Comparison of ENCODE assay signal across 13 mouse cellular contexts in the genomic region with DNA sequence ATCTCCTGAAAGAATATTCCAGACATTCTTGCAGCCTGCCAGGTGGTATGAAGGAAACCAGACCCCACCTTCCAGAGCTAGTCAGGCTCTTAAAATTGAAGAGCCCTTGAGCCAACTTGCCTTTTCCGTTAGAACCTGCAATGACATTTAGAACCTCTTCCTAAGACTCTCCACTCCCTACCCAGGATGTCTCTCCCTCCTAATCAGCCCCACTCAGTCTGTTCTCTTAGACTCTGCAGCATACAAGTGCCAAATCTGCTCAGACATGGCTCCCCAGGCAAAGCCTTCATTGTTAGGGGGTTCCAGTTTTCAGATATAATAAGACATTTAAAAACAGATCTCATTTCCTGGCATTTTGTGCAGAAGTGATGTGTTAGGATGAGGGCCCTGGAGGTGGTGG.
"Had no signal": no experiment of that assay in that cellular context is flagged by ENCODE, and none has a peak within 500 bp of the region (broad histone marks: within the 10 kb centered on the region; RNA-seq: fewer than 3 reads in every experiment).

No protein-coding gene starts in this region.

- H3K9ac ChIP-seq: liver, embryonic 13.5 days; liver, postnatal 0 days; lung, embryonic 15.5 days; midbrain, embryonic 13.5 days had no signal

- H3K27ac ChIP-seq: kidney, postnatal 0 days; liver, embryonic 13.5 days; lung, embryonic 15.5 days; midbrain, embryonic 13.5 days had no signal

- H3K4me1 ChIP-seq: liver, embryonic 13.5 days; lung, embryonic 15.5 days; midbrain, embryonic 13.5 days had no signal

- H3K4me3 ChIP-seq: liver, embryonic 13.5 days; lung, embryonic 15.5 days; midbrain, embryonic 13.5 days had no signal

- H3K27me3 ChIP-seq: liver, embryonic 13.5 days; lung, embryonic 15.5 days; midbrain, embryonic 13.5 days had no signal

- ATAC-seq: liver, postnatal 0 days; midbrain, embryonic 13.5 days had no signal

- H3K9me3 ChIP-seq: liver, embryonic 13.5 days; lung, embryonic 15.5 days; midbrain, embryonic 13.5 days had no signal

- H3K4me2 ChIP-seq: liver, embryonic 13.5 days; lung, embryonic 15.5 days; midbrain, embryonic 13.5 days had no signal

- H3K36me3 ChIP-seq: liver, embryonic 13.5 days; lung, embryonic 15.5 days; midbrain, embryonic 13.5 days had no signal

- DNase-seq: kidney, adult 9 months; kidney, postnatal 36 days; layer of hippocampus, adult 9-11 months; layer of hippocampus, postnatal 36 days; liver; liver, embryonic 13.5 days; liver, postnatal 0 days; lung, postnatal 36 days; right cerebral cortex, postnatal 14 days; thymus, postnatal 4 days had no signal
